Mouse (Mus musculus) embryonic facial prominence, embryonic 11.5 days (tissue): Measurements from ENCODE around the gene Patl1. TPM values are rescaled to one million over a fixed set of nuclear protein-coding genes. Genes with fewer than 3 reads are reported as not detected.
"Not testable (repeated sequence)": the region's sequence is repeated elsewhere in the genome, so short reads cannot be mapped to it uniquely, and the experiment has no call there.

ENCODE experiments used
- ATAC-seq: fragments of 200-750 bp; cut with Nextera tagmentation; replicated peaks from 2 replicates; pipeline ENCODE4 v1.8.0; 2017; ENCODE audit warnings: low read depth; ENCODE audit not compliant: insufficient number of reproducible peaks, low FRiP score, low TSS enrichment
- DNase-seq: peaks from one replicate; pipeline ENCODE4 v3.0.0-alpha.2; 2015; ENCODE audit warnings: low spot score
- H3K27ac ChIP-seq: fragments of 300-500 bp; sonication (generic); replicated peaks from 2 replicates; pipeline ENCODE4 v1.5.1; 2014; ENCODE audit warnings: mild to moderate bottlenecking, low read depth, low read length, control low read depth
- H3K27me3 ChIP-seq: fragments of 300-500 bp; sonication (generic); 2 replicates; pipeline ENCODE4 v1.6.1; 2014; ENCODE audit warnings: mild to moderate bottlenecking, low read length, moderate library complexity, mixed read lengths; ENCODE audit not compliant: control insufficient read depth, insufficient read depth
- H3K36me3 ChIP-seq: fragments of 300-500 bp; sonication (generic); replicated peaks from 2 replicates; pipeline ENCODE4 v1.6.1; 2014; ENCODE audit warnings: low read depth, mild to moderate bottlenecking, low read length, moderate library complexity, mixed read lengths; ENCODE audit not compliant: control insufficient read depth, insufficient read depth
- H3K4me1 ChIP-seq: fragments of 300-500 bp; sonication (generic); 2 replicates; pipeline ENCODE4 v1.6.1; 2014; ENCODE audit warnings: low read length, mixed read lengths; ENCODE audit not compliant: control insufficient read depth, insufficient read depth
- H3K4me2 ChIP-seq: fragments of 300-500 bp; sonication (generic); 2 replicates; pipeline ENCODE4 v1.6.1; 2014; ENCODE audit warnings: low read depth, mild to moderate bottlenecking, control low read depth, low read length, moderate library complexity
- H3K4me3 ChIP-seq: fragments of 300-500 bp; sonication (generic); 2 replicates; pipeline ENCODE4 v1.5.1; 2014; ENCODE audit warnings: low read depth, low read length, control low read depth
- H3K9ac ChIP-seq: fragments of 300-500 bp; sonication (generic); replicated peaks from 2 replicates; pipeline ENCODE4 v1.6.1; 2014; ENCODE audit warnings: mild to moderate bottlenecking, control low read depth, low read length
- H3K9me3 ChIP-seq: fragments of 300-500 bp; sonication (generic); replicated peaks from 2 replicates; pipeline ENCODE4 v1.6.1; 2016; ENCODE audit warnings: mild to moderate bottlenecking, low read length, inconsistent platforms, mixed read lengths; ENCODE audit not compliant: control insufficient read depth
- WGBS: fragments of 180-500 bp; shearing (Covaris S2); extraction: QIAGEN DNeasy Blood & Tissue Kit; methylation state at CpG from one replicate; pipeline ENCODE4 v1.1.7; 2014; 5-methylcytosine and 5-hydroxymethylcytosine counted together
- polyA plus RNA-seq: library from polyadenylated mRNA; unstranded; fragments of >200 nt; fragmentation: Nextera tagmentation; extraction: Ambion mirVana; gene quantifications from 2 replicates; pipeline ENCODE4 v1.2.1, GENCODE M21; 2014

Gene Patl1
- polyA plus RNA-seq, 1 experiment from 2014 or later, result 27.9 TPM

GRCm38 (mm10) chr19:11969155-11970050 is 57.2 kb downstream of the Patl1 start:
- H3K9ac ChIP-seq, result no peak overlapping the region
- H3K4me1 ChIP-seq, result no peaks in the 10 kb centered on the region
- H3K27me3 ChIP-seq, result no peaks in the 10 kb centered on the region
- no peaks in the 10 kb centered on the region for H3K9me3 ChIP-seq
- H3K4me2 ChIP-seq, result no peak overlapping the region
- ATAC-seq (no peak), DNase-seq (no peak)
- WGBS, result 87% methylated on average over 9 of the region's 9 CpGs
- peaks cover 7% of the 10 kb centered on the region for H3K36me3 ChIP-seq
- H3K27ac ChIP-seq, result no peak overlapping the region
- H3K4me3 ChIP-seq, result no peak overlapping the region

DNA sequence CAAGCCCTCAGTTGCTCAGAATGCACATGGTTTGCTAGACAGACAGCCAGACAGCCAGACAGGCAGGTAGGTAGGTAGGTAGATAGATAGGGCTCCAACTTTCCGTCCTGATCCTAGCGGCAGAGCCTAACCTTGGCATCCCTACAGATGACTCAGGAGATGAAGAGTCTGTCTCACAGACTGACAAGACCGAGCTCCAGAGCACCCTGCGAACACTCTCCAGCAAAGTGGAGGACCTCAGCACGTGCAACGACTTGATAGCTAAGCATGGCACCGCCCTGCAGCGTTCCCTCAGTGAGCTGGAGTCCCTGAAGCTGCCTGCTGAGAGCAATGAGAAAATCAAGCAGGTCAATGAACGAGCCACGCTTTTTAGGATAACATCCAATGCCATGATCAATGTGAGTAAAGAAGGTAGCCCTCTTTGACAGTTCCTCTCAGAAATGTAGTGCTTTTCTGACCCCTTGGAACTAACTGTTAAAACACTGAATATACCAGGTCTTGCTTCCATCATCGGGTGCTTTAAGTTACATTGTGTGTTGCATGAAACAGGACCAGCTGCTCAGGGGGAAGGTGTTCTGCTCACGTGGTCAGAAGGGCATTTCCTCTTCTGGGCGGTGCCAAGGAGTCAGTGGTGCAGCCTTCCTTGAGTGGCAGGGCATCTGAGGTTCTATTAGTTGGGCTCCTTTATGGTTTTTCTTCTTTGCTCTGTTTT is 61.5 kb downstream of the Patl1 start:
- ATAC-seq (no peak), DNase-seq (no peak)
- peaks cover 7% of the 10 kb centered on the region for H3K36me3 ChIP-seq

GRCm38 (mm10) chr19:11974223-11974540 is 62.0 kb downstream of the Patl1 start:
- no peak for ATAC-seq
- Histone ChIP-seq H3K27me3 (no peaks in the 10 kb centered on the region), H3K9ac (no peak overlapping the region), H3K4me3 (no peak overlapping the region), H3K4me2 (no peak overlapping the region), H3K27ac (no peak overlapping the region), H3K36me3 (peaks cover 7% of the 10 kb centered on the region), H3K9me3 (no peaks in the 10 kb centered on the region), H3K4me1 (no peaks in the 10 kb centered on the region)
- DNase-seq, result no peak
- WGBS, result 81% methylated on average over 2 of the region's 2 CpGs

More for the DNA sequence above, 61.5 kb downstream of the Patl1 start:
- no peak overlapping the region for H3K4me2 ChIP-seq
- no peaks in the 10 kb centered on the region for H3K27me3 ChIP-seq
- no peak overlapping the region for H3K9ac ChIP-seq
- H3K27ac ChIP-seq, result no peak overlapping the region
- H3K4me1 ChIP-seq, result no peaks in the 10 kb centered on the region
- 92% methylated on average over 13 of the region's 13 CpGs for WGBS
- H3K4me3 ChIP-seq, result no peak overlapping the region
- no peaks in the 10 kb centered on the region for H3K9me3 ChIP-seq

DNA sequence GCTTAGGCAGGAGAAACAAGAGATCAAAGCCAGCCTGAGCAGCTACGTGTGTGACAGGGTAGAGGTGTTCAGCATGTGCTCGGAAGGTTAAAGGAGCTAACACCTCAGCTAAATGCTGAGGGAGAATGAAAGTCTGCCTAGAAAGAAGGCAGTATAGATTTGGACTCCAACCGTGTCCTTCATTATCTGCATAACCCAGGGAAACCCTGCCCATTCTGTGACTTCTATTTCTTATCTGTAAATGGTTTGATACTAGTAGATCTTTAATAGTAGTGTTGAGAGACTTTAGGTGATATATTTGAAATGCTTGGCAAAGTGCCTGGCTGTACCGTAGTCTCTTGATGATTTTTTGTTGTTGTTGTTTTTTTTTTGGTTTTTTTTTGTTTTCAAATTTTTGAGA is 63.5 kb downstream of the Patl1 start:
- no peaks in the 10 kb centered on the region for H3K9me3 ChIP-seq
- no peak overlapping the region for H3K27ac ChIP-seq
- no peaks in the 10 kb centered on the region for H3K27me3 ChIP-seq
- H3K4me1 ChIP-seq, result no peaks in the 10 kb centered on the region
- 84% methylated on average over 4 of the region's 4 CpGs for WGBS
- H3K4me3 ChIP-seq, result no peak overlapping the region
- no peak overlapping the region for H3K9ac ChIP-seq
- DNase-seq (no peak), ATAC-seq (no peak)
- H3K4me2 ChIP-seq, result no peak overlapping the region
- peaks cover 5% of the 10 kb centered on the region for H3K36me3 ChIP-seq

GRCm38 (mm10) chr19:11977363-11977762 is 65.2 kb downstream of the Patl1 start:
- 84% methylated on average over 5 of the region's 5 CpGs for WGBS
- no peak overlapping the region for H3K4me3 ChIP-seq
- no peak overlapping the region for H3K4me2 ChIP-seq
- H3K9me3 ChIP-seq, result no peaks in the 10 kb centered on the region
- H3K9ac ChIP-seq, result no peak overlapping the region
- no peak overlapping the region for H3K27ac ChIP-seq
- peaks cover 3% of the 10 kb centered on the region for H3K36me3 ChIP-seq
- no peak for DNase-seq
- ATAC-seq, result no peak
- no peaks in the 10 kb centered on the region for H3K4me1 ChIP-seq
- H3K27me3 ChIP-seq, result no peaks in the 10 kb centered on the region

- H3K36me3 ChIP-seq, result no peaks in the 10 kb centered on the region; the same call in 1 of the 2 replicates
- no peak overlapping the region for H3K4me2 ChIP-seq
- H3K4me3 ChIP-seq, result no peak overlapping the region
- DNase-seq (no peak), ATAC-seq (no peak)
- H3K9ac ChIP-seq, result no peak overlapping the region
- WGBS, result 91% methylated on average over 4 of the region's 4 CpGs
- H3K4me1 ChIP-seq, result no peaks in the 10 kb centered on the region
- H3K27me3 ChIP-seq, result no peaks in the 10 kb centered on the region
- no peak overlapping the region for H3K27ac ChIP-seq
- no peaks in the 10 kb centered on the region for H3K9me3 ChIP-seq
Measured at GRCm38 (mm10) chr19:11980471-11980870, 68.3 kb downstream of the Patl1 start.

DNA sequence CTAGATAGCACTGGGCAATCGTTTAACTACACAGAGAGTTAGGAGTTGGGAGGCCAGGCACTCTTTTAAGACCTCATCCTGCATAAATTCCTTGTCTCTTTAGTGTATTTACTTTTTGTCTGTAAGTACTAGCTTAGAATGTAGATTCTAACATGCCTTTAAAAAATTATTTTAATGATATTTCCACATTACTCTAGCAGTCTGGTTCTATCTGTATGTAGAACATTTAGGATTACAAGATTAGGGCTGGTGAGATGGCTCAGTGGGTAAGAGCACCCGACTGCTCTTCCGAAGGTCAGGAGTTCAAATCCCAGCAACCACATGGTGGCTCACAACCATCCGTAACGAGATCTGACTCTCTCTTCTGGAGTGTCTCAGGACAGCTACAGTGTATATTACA is 72.4 kb downstream of the Patl1 start:
- H3K4me3 ChIP-seq, H3K27me3 ChIP-seq, H3K9ac ChIP-seq, H3K27ac ChIP-seq, ATAC-seq, DNase-seq, H3K4me1 ChIP-seq, H3K9me3 ChIP-seq, H3K4me2 ChIP-seq, H3K36me3 ChIP-seq: not testable (repeated sequence)
- WGBS, result 81% methylated on average over 5 of the region's 5 CpGs

DNA sequence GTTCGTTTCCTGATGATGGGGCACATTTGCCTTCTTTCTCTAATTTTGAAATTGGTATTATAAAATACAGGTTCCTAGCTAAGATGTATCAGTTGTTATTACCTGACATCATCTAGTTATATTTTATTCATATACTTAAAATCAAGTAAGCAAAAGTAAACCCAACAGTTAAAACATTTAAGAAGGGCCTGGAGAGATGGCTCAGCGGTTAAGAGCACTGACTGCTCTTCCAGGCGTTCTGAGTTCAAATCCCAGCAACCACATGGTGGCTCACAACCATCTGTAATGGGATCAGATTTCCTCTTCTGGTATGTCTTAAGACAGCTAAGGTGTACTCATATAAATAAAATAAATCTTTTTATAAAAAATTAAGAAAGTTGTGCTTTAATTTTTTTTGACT is 75.6 kb downstream of the Patl1 start:
- Histone ChIP-seq H3K27me3 (no peaks in the 10 kb centered on the region), H3K36me3 (peaks cover 6% of the 10 kb centered on the region), H3K9ac (no peak overlapping the region), H3K4me2 (no peak overlapping the region), H3K9me3 (no peaks in the 10 kb centered on the region), H3K4me3 (no peak overlapping the region), H3K27ac (no peak overlapping the region), H3K4me1 (no peaks in the 10 kb centered on the region)
- DNase-seq, result no peak
- ATAC-seq, result no peak
- 88% methylated on average over 3 of the region's 3 CpGs for WGBS
